Mouse (Mus musculus) forebrain, embryonic 16.5 days (tissue): ENCODE data around the gene Pml. TPM values are rescaled to one million over a fixed set of nuclear protein-coding genes. Genes with fewer than 3 reads are reported as not detected.
"Not testable (repeated sequence)": the region's sequence is repeated elsewhere in the genome, so short reads cannot be mapped to it uniquely, and the experiment has no call there.

ENCODE experiments used
- ATAC-seq: fragments of 200-750 bp; cut with Nextera tagmentation; 2 replicates; pipeline ENCODE4 v1.8.0; 2017; ENCODE audit warnings: mild to moderate bottlenecking, moderate library complexity
- H3K27ac ChIP-seq: fragments of 300-500 bp; sonication (generic); 2 replicates; pipeline ENCODE4 v1.5.1; 2014; ENCODE audit warnings: low read length, control low read depth
- H3K27me3 ChIP-seq: fragments of 300-500 bp; sonication (generic); replicated peaks from 2 replicates; pipeline ENCODE4 v1.6.1; 2014; ENCODE audit warnings: low read length; ENCODE audit not compliant: control insufficient read depth, insufficient read depth
- H3K36me3 ChIP-seq: fragments of 300-500 bp; sonication (generic); 2 replicates; pipeline ENCODE4 v1.6.1; 2014; ENCODE audit not compliant: control insufficient read depth, insufficient read depth
- H3K4me1 ChIP-seq: fragments of 300-500 bp; sonication (generic); replicated peaks from 2 replicates; pipeline ENCODE4 v1.6.1; 2014; ENCODE audit warnings: low read length; ENCODE audit not compliant: control insufficient read depth, insufficient read depth
- H3K4me2 ChIP-seq: fragments of 300-500 bp; sonication (generic); 2 replicates; pipeline ENCODE4 v1.6.1; 2014; ENCODE audit warnings: mild to moderate bottlenecking, low read length, control low read depth
- H3K4me3 ChIP-seq: fragments of 300-500 bp; sonication (generic); replicated peaks from 2 replicates; pipeline ENCODE4 v1.5.1; 2014; ENCODE audit warnings: mild to moderate bottlenecking, low read length, control low read depth
- H3K9ac ChIP-seq: fragments of 300-500 bp; sonication (generic); replicated peaks from 2 replicates; pipeline ENCODE4 v1.6.1; 2014; ENCODE audit warnings: low read depth, low read length, control low read depth
- H3K9me3 ChIP-seq: fragments of 300-500 bp; sonication (generic); 2 replicates; pipeline ENCODE4 v1.6.1; 2016; ENCODE audit warnings: low read length; ENCODE audit not compliant: control insufficient read depth
- WGBS: fragments of 180-500 bp; shearing (Covaris S2); extraction: QIAGEN DNeasy Blood & Tissue Kit; methylation state at CpG from one replicate; pipeline ENCODE4 v1.1.7; 2014; 5-methylcytosine and 5-hydroxymethylcytosine counted together
- polyA plus RNA-seq: library from polyadenylated mRNA; unstranded; fragments of >200 nt; fragmentation: Nextera tagmentation; extraction: Ambion mirVana; gene quantifications from 2 replicates; pipeline ENCODE4 v1.2.1, GENCODE M21; 2015

Gene Pml
- polyA plus RNA-seq, 1 experiment from 2014 or later, result 7.4 TPM

GRCm38 (mm10) chr9:58274101-58274604 lies 24.6 kb upstream of the Pml start:
- Histone ChIP-seq H3K27me3 (no peaks in the 10 kb centered on the region), H3K36me3 (no peaks in the 10 kb centered on the region), H3K9ac (no peak overlapping the region), H3K27ac (no peak overlapping the region), H3K4me3 (no peak overlapping the region), H3K4me1 (peaks cover 7% of the 10 kb centered on the region), H3K4me2 (no peak overlapping the region), H3K9me3 (no peaks in the 10 kb centered on the region)
- ATAC-seq, result no peak
- WGBS, result 81% methylated on average over 7 of the region's 7 CpGs

GRCm38 (mm10) chr9:58272855-58273254 lies 23.3 kb upstream of the Pml start:
- no peaks in the 10 kb centered on the region for H3K36me3 ChIP-seq
- H3K9me3 ChIP-seq, result no peaks in the 10 kb centered on the region
- peaks cover 7% of the 10 kb centered on the region for H3K4me1 ChIP-seq
- no peak for ATAC-seq
- no peak overlapping the region for H3K27ac ChIP-seq
- no peaks in the 10 kb centered on the region for H3K27me3 ChIP-seq
- no peak overlapping the region for H3K9ac ChIP-seq
- H3K4me3 ChIP-seq, result no peak overlapping the region
- H3K4me2 ChIP-seq, result no peak overlapping the region
- WGBS, result 74% methylated on average over 9 of the region's 9 CpGs

GRCm38 (mm10) chr9:58272068-58272541 lies 22.5 kb upstream of the Pml start:
- 72% methylated on average over 2 of the region's 2 CpGs for WGBS
- Histone ChIP-seq H3K27ac (no peak overlapping the region), H3K4me3 (no peak overlapping the region), H3K36me3 (no peaks in the 10 kb centered on the region), H3K27me3 (no peaks in the 10 kb centered on the region), H3K4me1 (peaks cover 7% of the 10 kb centered on the region), H3K9ac (no peak overlapping the region), H3K9me3 (no peaks in the 10 kb centered on the region), H3K4me2 (no peak overlapping the region)
- ATAC-seq, result no peak

GRCm38 (mm10) chr9:58271551-58271950 lies 22.0 kb upstream of the Pml start:
- not testable (repeated sequence) for H3K36me3 ChIP-seq, ATAC-seq, H3K27ac ChIP-seq, H3K4me3 ChIP-seq, H3K9ac ChIP-seq, H3K4me2 ChIP-seq, H3K4me1 ChIP-seq, H3K27me3 ChIP-seq, H3K9me3 ChIP-seq
- 94% methylated on average over 9 of the region's 9 CpGs for WGBS

- 100% methylated on average over 3 of the region's 3 CpGs for WGBS
- Histone ChIP-seq H3K4me1 (peaks cover 7% of the 10 kb centered on the region), H3K4me3 (no peak overlapping the region), H3K9ac (no peak overlapping the region), H3K36me3 (no peaks in the 10 kb centered on the region), H3K27ac (no peak overlapping the region), H3K27me3 (no peaks in the 10 kb centered on the region), H3K9me3 (no peaks in the 10 kb centered on the region), H3K4me2 (no peak overlapping the region)
- ATAC-seq, result no peak
Measured at GRCm38 (mm10) chr9:58271109-58271508, 21.5 kb upstream of the Pml start.

- Histone ChIP-seq H3K4me3 (no peak overlapping the region), H3K27ac (no peak overlapping the region), H3K36me3 (no peaks in the 10 kb centered on the region), H3K27me3 (no peaks in the 10 kb centered on the region), H3K4me1 (peaks cover 1% of the 10 kb centered on the region), H3K9me3 (no peaks in the 10 kb centered on the region), H3K4me2 (no peak overlapping the region), H3K9ac (no peak overlapping the region)
- 63% methylated on average over 3 of the region's 3 CpGs for WGBS
- ATAC-seq, result no peak
Measured at GRCm38 (mm10) chr9:58270081-58270480, 20.5 kb upstream of the Pml start.

- no peak for ATAC-seq
- H3K27ac ChIP-seq, result no peak overlapping the region
- H3K36me3 ChIP-seq, result 0 out of 2 replicates have a peak, but pooled peaks cover 3% of the 10 kb centered on the region
- no peaks in the 10 kb centered on the region for H3K4me1 ChIP-seq
- no peaks in the 10 kb centered on the region for H3K9me3 ChIP-seq
- no peaks in the 10 kb centered on the region for H3K27me3 ChIP-seq
- H3K4me3 ChIP-seq, result no peak overlapping the region
- H3K4me2 ChIP-seq, result no peak overlapping the region
- WGBS, result 57% methylated on average over 12 of the region's 12 CpGs
- H3K9ac ChIP-seq, result no peak overlapping the region
Measured at GRCm38 (mm10) chr9:58268384-58269313, 19.1 kb upstream of the Pml start.

GRCm38 (mm10) chr9:58267046-58267445 lies 17.5 kb upstream of the Pml start:
- no peak overlapping the region for H3K27ac ChIP-seq
- no peaks in the 10 kb centered on the region for H3K4me1 ChIP-seq
- no peak for ATAC-seq
- no peak overlapping the region for H3K9ac ChIP-seq
- H3K9me3 ChIP-seq, result no peaks in the 10 kb centered on the region
- 69% methylated on average over 3 of the region's 3 CpGs for WGBS
- no peaks in the 10 kb centered on the region for H3K27me3 ChIP-seq
- no peak overlapping the region for H3K4me3 ChIP-seq
- no peak overlapping the region for H3K4me2 ChIP-seq
- H3K36me3 ChIP-seq, result peaks cover 12% of the 10 kb centered on the region

- H3K36me3 ChIP-seq, result peaks cover 16% of the 10 kb centered on the region
- no peaks in the 10 kb centered on the region for H3K27me3 ChIP-seq
- H3K9me3 ChIP-seq, result no peaks in the 10 kb centered on the region
- H3K9ac ChIP-seq, result no peak overlapping the region
- no peak overlapping the region for H3K4me3 ChIP-seq
- ATAC-seq, result no peak
- H3K4me1 ChIP-seq, result no peaks in the 10 kb centered on the region
- WGBS, result 33% methylated on average over 4 of the region's 4 CpGs
- no peak overlapping the region for H3K4me2 ChIP-seq
- no peak overlapping the region for H3K27ac ChIP-seq
Measured at GRCm38 (mm10) chr9:58266571-58267011, 17.0 kb upstream of the Pml start.
